Mouse (Mus musculus): ENCODE data around the gene Umod. TPM values are rescaled to one million over a fixed set of nuclear protein-coding genes. Genes with fewer than 3 reads are reported as not detected.

Gene Umod
- polyA plus RNA-seq, 1 experiment from 2014 or later, result not detected

DNA sequence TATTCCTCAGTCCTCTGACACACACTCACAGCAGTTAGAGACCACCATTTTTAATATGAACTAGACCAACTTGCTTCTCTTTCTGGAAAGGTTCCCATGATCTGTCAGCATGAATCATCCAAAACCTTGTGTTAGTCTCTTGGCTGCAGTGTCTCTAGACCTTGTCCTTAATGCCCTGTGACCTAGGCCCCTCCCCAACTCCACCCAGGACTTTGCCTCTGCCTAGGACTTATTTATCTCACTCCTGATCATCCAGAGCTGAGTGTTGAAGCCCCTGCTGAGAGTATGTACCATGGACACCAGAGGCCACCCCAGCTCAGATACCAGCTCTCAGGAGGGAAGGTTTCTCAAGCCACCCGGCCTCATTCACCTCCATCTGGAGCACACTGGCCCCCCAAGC is 43.3 kb upstream of the Umod start:
- H3K4me1 ChIP-seq (ENCODE audit: insufficient read depth, low read depth, low read length), result no peaks in the 10 kb centered on the region
- TF ChIP-seq EP300 (IDR thresholded peaks at IDR 0.05) (no peak), CTCF (IDR thresholded peaks at IDR 0.05) (no peak)
- no peak overlapping the region for H3K4me3 ChIP-seq (ENCODE audit: low read depth, low read length)
- H3K27me3 ChIP-seq (replicated peaks; ENCODE audit: insufficient read depth, low read length), result no peaks in the 10 kb centered on the region
- DNase-seq (ENCODE audit: low spot score) (no peak), ATAC-seq (no peak)
- H3K9me3 ChIP-seq (ENCODE audit: low read length), result no peaks in the 10 kb centered on the region
- H3K9ac ChIP-seq (replicated peaks; ENCODE audit: low read depth), result no peak overlapping the region
- H3K36me3 ChIP-seq (ENCODE audit: insufficient read depth, low read length), result no peaks in the 10 kb centered on the region
- WGBS, result 68% methylated on average over 1 of the region's 1 CpGs
- no peak overlapping the region for H3K4me2 ChIP-seq (replicated peaks; ENCODE audit: low read depth, low read length)
- no peak overlapping the region for H3K27ac ChIP-seq (ENCODE audit: low read length)

DNA sequence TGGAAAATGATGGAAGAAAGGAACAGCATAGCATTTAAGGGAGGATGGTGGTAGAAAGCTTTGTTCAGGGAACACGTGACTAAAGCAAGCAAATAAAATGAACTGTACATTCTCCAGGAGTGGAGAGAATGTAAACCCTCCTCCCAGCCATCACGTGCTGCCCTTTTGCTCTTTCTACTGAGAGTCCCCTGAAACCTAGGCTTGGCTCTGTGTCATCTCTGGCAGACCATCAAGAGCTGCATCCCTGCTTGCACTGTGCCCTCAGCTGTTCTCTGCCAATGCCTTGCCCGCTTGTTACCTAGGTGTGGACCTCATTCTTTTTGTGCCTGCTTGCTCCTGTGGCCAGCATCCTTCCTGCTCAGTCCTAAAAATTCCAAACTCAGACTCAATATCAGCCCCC is 42.7 kb upstream of the Umod start:
- no peak overlapping the region for H3K4me2 ChIP-seq (replicated peaks; ENCODE audit: low read depth, low read length)
- TF ChIP-seq CTCF (IDR thresholded peaks at IDR 0.05) (no peak), EP300 (IDR thresholded peaks at IDR 0.05) (no peak)
- no peaks in the 10 kb centered on the region for H3K36me3 ChIP-seq (ENCODE audit: insufficient read depth, low read length)
- H3K4me3 ChIP-seq (ENCODE audit: low read depth, low read length), result no peak overlapping the region
- no peaks in the 10 kb centered on the region for H3K4me1 ChIP-seq (ENCODE audit: insufficient read depth, low read depth, low read length)
- ATAC-seq (no peak), DNase-seq (ENCODE audit: low spot score) (no peak)
- H3K9ac ChIP-seq (replicated peaks; ENCODE audit: low read depth), result no peak overlapping the region
- H3K9me3 ChIP-seq (ENCODE audit: low read length), result no peaks in the 10 kb centered on the region
- H3K27ac ChIP-seq (ENCODE audit: low read length), result no peak overlapping the region
- WGBS, result 61% methylated on average over 3 of the region's 3 CpGs
- no peaks in the 10 kb centered on the region for H3K27me3 ChIP-seq (replicated peaks; ENCODE audit: insufficient read depth, low read length)

DNA sequence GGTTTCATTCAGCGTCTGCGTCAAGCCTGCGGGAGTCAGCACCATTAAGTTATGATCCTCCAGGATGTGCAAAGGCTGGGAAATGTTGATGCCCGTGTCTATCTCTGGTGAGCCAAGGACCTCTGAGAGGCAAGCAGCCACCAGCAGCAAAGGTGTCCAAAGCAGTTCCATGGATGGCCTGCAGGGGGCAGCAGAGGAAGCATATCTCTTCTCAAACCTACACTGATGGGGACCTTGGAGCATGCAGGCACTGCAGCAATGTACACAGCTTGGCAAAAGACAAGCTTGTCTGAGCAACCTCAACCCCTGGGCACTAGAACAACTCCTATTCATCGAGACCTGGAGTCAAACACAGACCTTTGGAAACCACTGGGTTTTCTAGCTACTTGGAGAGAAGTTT is 40.6 kb upstream of the Umod start:
- no peaks in the 10 kb centered on the region for H3K4me1 ChIP-seq (ENCODE audit: insufficient read depth, low read depth, low read length)
- TF ChIP-seq CTCF (IDR thresholded peaks at IDR 0.05) (peak; percentile 83), EP300 (IDR thresholded peaks at IDR 0.05) (no peak)
- H3K36me3 ChIP-seq (ENCODE audit: insufficient read depth, low read length), result no peaks in the 10 kb centered on the region
- no peak overlapping the region for H3K4me2 ChIP-seq (replicated peaks; ENCODE audit: low read depth, low read length)
- no peaks in the 10 kb centered on the region for H3K9me3 ChIP-seq (ENCODE audit: low read length)
- H3K4me3 ChIP-seq (ENCODE audit: low read depth, low read length), result no peak overlapping the region
- WGBS, result 50% methylated on average over 5 of the region's 5 CpGs
- H3K27ac ChIP-seq (ENCODE audit: low read length), result no peak overlapping the region
- no peak for ATAC-seq
- H3K9ac ChIP-seq (replicated peaks; ENCODE audit: low read depth), result no peak overlapping the region
- no peaks in the 10 kb centered on the region for H3K27me3 ChIP-seq (replicated peaks; ENCODE audit: insufficient read depth, low read length)
- DNase-seq (ENCODE audit: low spot score), result peak; percentile 40

DNA sequence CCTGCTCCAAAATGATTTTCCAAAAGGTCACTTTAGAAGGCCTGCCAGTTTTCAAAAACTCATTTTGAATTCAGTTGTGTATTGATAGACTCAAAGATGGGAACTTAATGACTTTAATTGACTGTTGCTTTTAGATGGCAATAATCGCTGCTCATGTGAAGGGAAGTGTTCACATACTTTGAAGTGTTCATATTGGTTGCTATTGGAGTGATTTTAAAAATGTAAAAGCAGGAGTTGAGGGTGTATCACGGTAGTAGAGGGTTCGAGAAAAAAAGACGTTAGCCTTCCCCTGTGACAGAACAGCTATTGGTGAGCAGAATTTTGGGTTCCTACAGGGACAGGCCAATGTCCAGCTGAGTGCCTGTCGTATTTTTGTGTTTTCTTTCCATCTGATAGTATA is 40.1 kb upstream of the Umod start, which contains the start of gene Acsm5:
TSS of gene Acsm5 (plus strand) at position 301 of the 400 bp plus-strand sequence.
- WGBS, result 69% methylated on average over 5 of the region's 5 CpGs
- DNase-seq (ENCODE audit: low spot score) (no peak), ATAC-seq (no peak)
- Histone ChIP-seq H3K4me2 (replicated peaks; ENCODE audit: low read depth, low read length) (no peak within 1 kb of the TSS), H3K36me3 (ENCODE audit: insufficient read depth, low read length) (no peaks in the 10 kb centered on the region), H3K4me1 (ENCODE audit: insufficient read depth, low read depth, low read length) (no peaks in the 10 kb centered on the region), H3K9ac (replicated peaks; ENCODE audit: low read depth) (no peak within 1 kb of the TSS), H3K4me3 (ENCODE audit: low read depth, low read length) (no peak within 1 kb of the TSS), H3K9me3 (ENCODE audit: low read length) (no peaks in the 10 kb centered on the region), H3K27ac (ENCODE audit: low read length) (no peak within 1 kb of the TSS), H3K27me3 (replicated peaks; ENCODE audit: insufficient read depth, low read length) (no peaks in the 10 kb centered on the region)
- TF ChIP-seq CTCF (IDR thresholded peaks at IDR 0.05), result no peak
- TF ChIP-seq EP300 (IDR thresholded peaks at IDR 0.05), result no peak

DNA sequence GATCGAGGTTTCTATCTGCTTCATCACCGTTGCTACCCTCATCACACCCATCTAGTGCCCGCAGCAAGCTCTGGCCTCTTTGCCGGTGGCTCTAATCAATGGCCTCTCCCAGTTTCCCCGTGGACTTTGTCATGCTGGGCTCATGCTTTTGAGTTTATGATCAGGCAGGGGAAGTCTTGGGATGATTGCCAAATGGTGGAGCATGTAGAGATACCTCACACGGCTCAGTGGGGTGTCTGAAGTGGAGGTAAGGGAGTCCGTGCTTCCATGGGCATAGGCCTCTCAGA is 37.1 kb upstream of the Umod start:
- Histone ChIP-seq H3K27ac (ENCODE audit: low read length) (no peak overlapping the region), H3K9me3 (ENCODE audit: low read length) (no peaks in the 10 kb centered on the region), H3K4me2 (replicated peaks; ENCODE audit: low read depth, low read length) (no peak overlapping the region), H3K4me3 (ENCODE audit: low read depth, low read length) (no peak overlapping the region), H3K27me3 (replicated peaks; ENCODE audit: insufficient read depth, low read length) (no peaks in the 10 kb centered on the region), H3K4me1 (ENCODE audit: insufficient read depth, low read depth, low read length) (no peaks in the 10 kb centered on the region), H3K36me3 (ENCODE audit: insufficient read depth, low read length) (no peaks in the 10 kb centered on the region), H3K9ac (replicated peaks; ENCODE audit: low read depth) (no peak overlapping the region)
- WGBS, result 76% methylated on average over 7 of the region's 7 CpGs
- ATAC-seq (no peak), DNase-seq (ENCODE audit: low spot score) (no peak)
- no peak for TF ChIP-seq EP300 (IDR thresholded peaks at IDR 0.05)
- no peak for TF ChIP-seq CTCF (IDR thresholded peaks at IDR 0.05)

DNA sequence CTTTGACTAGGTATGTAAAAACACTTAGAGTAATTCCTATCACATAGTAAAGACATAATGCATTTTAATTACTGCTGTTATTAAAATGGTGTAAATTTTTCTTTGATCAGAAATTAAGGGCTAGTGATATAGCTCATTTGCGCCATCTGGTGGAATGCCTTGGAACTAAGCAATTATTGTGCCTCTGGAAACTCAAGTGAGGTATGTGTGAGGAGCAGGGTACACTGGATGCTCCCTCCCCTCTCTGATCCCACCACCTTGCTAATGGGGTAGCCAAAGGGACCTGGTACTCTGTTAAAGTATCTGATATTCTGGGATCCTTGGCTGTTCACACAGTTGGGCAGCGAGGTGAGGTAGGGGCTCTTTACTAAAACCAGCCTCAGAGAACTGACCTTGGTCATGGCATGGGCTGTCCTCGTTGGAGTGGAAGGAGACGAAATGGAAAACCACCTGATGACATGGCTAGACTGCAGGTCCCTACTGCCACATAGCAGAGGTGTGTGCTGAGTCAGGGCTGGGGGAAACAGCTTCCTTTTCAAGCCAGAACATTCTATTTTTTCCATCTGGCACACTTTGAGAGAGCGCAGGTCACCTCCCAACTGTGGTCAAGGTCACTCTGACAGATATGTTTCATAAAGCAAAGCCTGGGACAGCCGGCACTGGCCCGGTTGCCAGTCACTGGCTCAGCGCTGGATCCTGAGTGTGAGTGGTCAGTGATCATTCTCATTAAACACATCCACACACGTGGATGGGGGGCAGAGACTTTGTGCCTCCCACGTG is 36.6 kb upstream of the Umod start:
- DNase-seq (ENCODE audit: low spot score), result peak; percentile 44
- Histone ChIP-seq H3K4me2 (replicated peaks; ENCODE audit: low read depth, low read length) (no peak overlapping the region), H3K36me3 (ENCODE audit: insufficient read depth, low read length) (no peaks in the 10 kb centered on the region), H3K27ac (ENCODE audit: low read length) (no peak overlapping the region), H3K4me1 (ENCODE audit: insufficient read depth, low read depth, low read length) (no peaks in the 10 kb centered on the region), H3K27me3 (replicated peaks; ENCODE audit: insufficient read depth, low read length) (no peaks in the 10 kb centered on the region), H3K9me3 (ENCODE audit: low read length) (no peaks in the 10 kb centered on the region), H3K9ac (replicated peaks; ENCODE audit: low read depth) (no peak overlapping the region), H3K4me3 (ENCODE audit: low read depth, low read length) (no peak overlapping the region)
- TF ChIP-seq CTCF (IDR thresholded peaks at IDR 0.05), result peak; percentile 74
- no peak for TF ChIP-seq EP300 (IDR thresholded peaks at IDR 0.05)
- WGBS, result 55% methylated on average over 10 of the region's 10 CpGs
- ATAC-seq, result no peak

DNA sequence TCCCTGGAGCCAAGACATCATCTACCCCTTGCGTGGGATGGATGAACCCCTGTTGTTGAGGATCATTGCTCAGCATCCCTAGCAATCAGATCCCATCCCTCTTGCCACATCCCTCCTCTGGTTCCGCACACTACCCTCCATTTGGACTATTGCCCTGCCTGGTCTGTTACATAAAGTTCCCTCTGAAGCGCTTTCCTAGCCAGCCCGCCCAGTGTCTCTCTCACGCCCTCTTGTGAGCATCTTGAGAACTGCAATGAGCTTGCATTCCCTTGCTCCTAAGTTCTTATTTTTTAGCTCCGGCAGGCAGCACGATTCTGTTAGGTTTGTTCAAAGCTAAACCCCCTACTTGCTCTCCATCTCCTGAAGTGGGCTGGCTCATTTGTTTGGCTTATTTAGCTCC is 34.0 kb upstream of the Umod start:
- H3K36me3 ChIP-seq (ENCODE audit: insufficient read depth, low read length), result no peaks in the 10 kb centered on the region
- H3K9ac ChIP-seq (replicated peaks; ENCODE audit: low read depth), result no peak overlapping the region
- H3K4me3 ChIP-seq (ENCODE audit: low read depth, low read length), result no peak overlapping the region
- DNase-seq (ENCODE audit: low spot score) (peak; percentile 23), ATAC-seq (no peak)
- H3K4me1 ChIP-seq (ENCODE audit: insufficient read depth, low read depth, low read length), result no peaks in the 10 kb centered on the region
- WGBS, result 25% methylated on average over 7 of the region's 7 CpGs
- no peaks in the 10 kb centered on the region for H3K27me3 ChIP-seq (replicated peaks; ENCODE audit: insufficient read depth, low read length)
- H3K4me2 ChIP-seq (replicated peaks; ENCODE audit: low read depth, low read length), result no peak overlapping the region
- TF ChIP-seq CTCF (IDR thresholded peaks at IDR 0.05) (peak; percentile 73), EP300 (IDR thresholded peaks at IDR 0.05) (no peak)
- H3K27ac ChIP-seq (ENCODE audit: low read length), result no peak overlapping the region
- H3K9me3 ChIP-seq (ENCODE audit: low read length), result no peaks in the 10 kb centered on the region
